Mouse (Mus musculus) hindbrain, embryonic 14.5 days (tissue): ENCODE measurements around the gene Obox3. TPM values are rescaled to one million over a fixed set of nuclear protein-coding genes. Genes with fewer than 3 reads are reported as not detected.
"Not testable (repeated sequence)": the region's sequence is repeated elsewhere in the genome, so short reads cannot be mapped to it uniquely, and the experiment has no call there.

Experiments
- ATAC-seq: fragments of 200-750 bp; cut with Nextera tagmentation; 2 replicates; pipeline ENCODE4 v1.8.0; 2017; ENCODE audit warnings: moderate number of reproducible peaks, mild to moderate bottlenecking, moderate TSS enrichment, moderate library complexity; ENCODE audit not compliant: low FRiP score
- DNase-seq: peaks from one replicate; pipeline ENCODE4 v3.0.0-alpha.2; 2015; ENCODE audit warnings: low spot score
- H3K27ac ChIP-seq: fragments of 300-500 bp; sonication (generic); 2 replicates; pipeline ENCODE4 v1.5.1; 2014; ENCODE audit warnings: mild to moderate bottlenecking, moderate library complexity
- H3K27me3 ChIP-seq: fragments of 300-500 bp; sonication (generic); 2 replicates; pipeline ENCODE4 v1.6.1; 2014; ENCODE audit warnings: mild to moderate bottlenecking, low read length, mixed read lengths; ENCODE audit not compliant: control insufficient read depth, insufficient read depth
- H3K36me3 ChIP-seq: fragments of 300-500 bp; sonication (generic); replicated peaks from 2 replicates; pipeline ENCODE4 v1.6.1; 2014; ENCODE audit not compliant: control insufficient read depth, insufficient read depth
- H3K4me1 ChIP-seq: fragments of 300-500 bp; sonication (generic); replicated peaks from 2 replicates; pipeline ENCODE4 v1.6.1; 2014; ENCODE audit warnings: antibody characterized with exemption, low read length, mixed read lengths; ENCODE audit not compliant: control insufficient read depth, insufficient read depth
- H3K4me2 ChIP-seq: fragments of 300-500 bp; sonication (generic); replicated peaks from 2 replicates; pipeline ENCODE4 v1.6.1; 2014; ENCODE audit warnings: mild to moderate bottlenecking, moderate library complexity
- H3K4me3 ChIP-seq: fragments of 300-500 bp; sonication (generic); replicated peaks from 2 replicates; pipeline ENCODE4 v1.5.1; 2014; ENCODE audit warnings: mild to moderate bottlenecking, low read length
- H3K9ac ChIP-seq: fragments of 300-500 bp; sonication (generic); 2 replicates; pipeline ENCODE4 v1.6.1; 2014
- H3K9me3 ChIP-seq: fragments of 300-500 bp; sonication (generic); 2 replicates; pipeline ENCODE4 v1.6.1; 2016; ENCODE audit warnings: low read length; ENCODE audit not compliant: control insufficient read depth
- WGBS: fragments of 180-500 bp; shearing (Covaris S2); extraction: QIAGEN DNeasy Blood & Tissue Kit; methylation state at CpG from one replicate; pipeline ENCODE4 v1.1.7; 2014; 5-methylcytosine and 5-hydroxymethylcytosine counted together
- polyA plus RNA-seq: library from polyadenylated mRNA; unstranded; fragments of >200 nt; fragmentation: Nextera tagmentation; extraction: Ambion mirVana; gene quantifications from 2 replicates; pipeline ENCODE4 v1.2.1, GENCODE M21; 2014

The Obox3 gene
- not detected in 2 replicates for polyA plus RNA-seq

- H3K36me3 ChIP-seq, H3K4me3 ChIP-seq, H3K27me3 ChIP-seq, H3K4me1 ChIP-seq, H3K27ac ChIP-seq, H3K9ac ChIP-seq, DNase-seq, ATAC-seq, H3K9me3 ChIP-seq, H3K4me2 ChIP-seq: not testable (repeated sequence)
- 29% methylated on average over 1 of the region's 1 CpGs for WGBS
Measured at GRCm38 (mm10) chr7:15639802-15640201, at the start of gene Obox3. Obox3 (minus strand) TSS chr7:15639902.

GRCm38 (mm10) chr7:15509411-15509810, 130.3 kb downstream of the Obox3 start:
- H3K27ac ChIP-seq, H3K27me3 ChIP-seq, DNase-seq, H3K36me3 ChIP-seq, H3K4me3 ChIP-seq, ATAC-seq, H3K4me2 ChIP-seq, H3K9me3 ChIP-seq, H3K4me1 ChIP-seq, H3K9ac ChIP-seq: not testable (repeated sequence)
- WGBS: 89% methylated on average over 4 of the region's 5 CpGs

Other genes starting within 250 kb of the Obox3 start
- not detected in 2 replicates for gene Obox5, start 110.2 kb upstream of the Obox3 start, polyA plus RNA-seq
- gene Obox6, start 199.8 kb upstream of the Obox3 start, polyA plus RNA-seq: not detected in 2 replicates
- gene Crx, start 240.1 kb upstream of the Obox3 start, polyA plus RNA-seq: not detected in 2 replicates
- gene Crxos, start 242.7 kb upstream of the Obox3 start, polyA plus RNA-seq: 0.41 TPM in 1 of 2 replicates, not detected in the other